Mouse (Mus musculus) heart, embryonic 10.5 days (tissue): Measurements from ENCODE around the gene Gm7951. TPM values are rescaled to one million over a fixed set of nuclear protein-coding genes. Genes with fewer than 3 reads are reported as not detected.
"Not testable (repeated sequence)": the region's sequence is repeated elsewhere in the genome, so short reads cannot be mapped to it uniquely, and the experiment has no call there.

Experiments used
- DNase-seq: peaks from one replicate; pipeline ENCODE4 v3.0.0-alpha.2; 2017; ENCODE audit warnings: low spot score
- H3K27ac ChIP-seq: fragments of 300-500 bp; sonication (generic); 2 replicates; pipeline ENCODE4 v1.5.1; 2016; ENCODE audit warnings: mild to moderate bottlenecking
- H3K27me3 ChIP-seq: fragments of 300-500 bp; sonication (generic); 2 replicates; pipeline ENCODE4 v1.6.1; 2016; ENCODE audit warnings: mild to moderate bottlenecking; ENCODE audit not compliant: poor library complexity, insufficient read depth, severe bottlenecking
- H3K36me3 ChIP-seq: fragments of 300-500 bp; sonication (generic); 2 replicates; pipeline ENCODE4 v1.6.1; 2016; ENCODE audit warnings: mild to moderate bottlenecking, moderate library complexity
- H3K4me1 ChIP-seq: fragments of 300-500 bp; sonication (generic); 2 replicates; pipeline ENCODE4 v1.6.1; 2016; ENCODE audit warnings: mild to moderate bottlenecking
- H3K4me3 ChIP-seq: fragments of 300-500 bp; sonication (generic); 2 replicates; pipeline ENCODE4 v1.5.1; 2016; ENCODE audit warnings: mild to moderate bottlenecking, moderate library complexity
- H3K9me3 ChIP-seq: fragments of 300-500 bp; sonication (generic); 2 replicates; pipeline ENCODE4 v1.6.1; 2016; ENCODE audit warnings: mild to moderate bottlenecking, moderate library complexity
- WGBS: fragments of 180-500 bp; shearing (Covaris S2); methylation state at CpG from one replicate; pipeline ENCODE4 v1.1.7; 2016; 5-methylcytosine and 5-hydroxymethylcytosine counted together
- polyA plus RNA-seq: library from polyadenylated mRNA; unstranded; fragments of >200 nt; fragmentation: Nextera tagmentation; extraction: Ambion mirVana; gene quantifications from 2 replicates; pipeline ENCODE4 v1.2.1, GENCODE M21; 2016

The Gm7951 gene
- polyA plus RNA-seq, result not detected in 2 replicates

DNA sequence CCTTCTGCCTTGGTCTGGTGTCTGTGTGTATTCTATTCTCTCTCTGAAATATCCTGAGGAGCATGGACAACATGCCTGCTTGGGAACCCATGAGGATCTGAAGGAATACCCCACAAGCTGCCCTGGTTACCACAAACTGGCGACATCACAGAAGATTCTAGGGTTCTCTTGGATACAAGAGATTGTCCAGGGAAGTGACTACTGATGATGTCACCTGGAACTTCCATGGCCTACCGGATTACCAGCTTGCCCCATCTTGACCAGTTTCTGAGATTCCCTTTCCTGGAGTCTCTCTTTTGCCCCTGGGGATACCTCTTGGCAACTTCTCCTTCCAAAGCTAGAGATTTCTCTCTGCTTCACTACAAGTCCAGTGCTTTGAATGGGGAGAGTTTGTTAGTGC is at the start of gene Gm7951:
Gm7951 (minus strand) TSS at position 101 of the 400 bp plus-strand sequence.
- H3K4me1 ChIP-seq, H3K9me3 ChIP-seq, H3K27me3 ChIP-seq, H3K27ac ChIP-seq, H3K4me3 ChIP-seq, DNase-seq, H3K36me3 ChIP-seq: not testable (repeated sequence)
- 60% methylated on average over 1 of the region's 2 CpGs for WGBS

- H3K4me3 ChIP-seq, H3K36me3 ChIP-seq, H3K27ac ChIP-seq, H3K4me1 ChIP-seq, H3K9me3 ChIP-seq, H3K27me3 ChIP-seq, DNase-seq: not testable (repeated sequence)
- 67% methylated on average over 1 of the region's 2 CpGs for WGBS
Measured at GRCm38 (mm10) chr14:42162522-42162921, 45.4 kb upstream of the Gm7951 start, which contains the start of gene Gm17027. Gene Gm17027, minus strand, starts transcription at chr14:42162622.

- not testable (repeated sequence) for H3K4me3 ChIP-seq, H3K27ac ChIP-seq, H3K36me3 ChIP-seq, DNase-seq, H3K27me3 ChIP-seq, H3K9me3 ChIP-seq, H3K4me1 ChIP-seq
- 67% methylated on average over 7 of the region's 8 CpGs for WGBS
Measured at GRCm38 (mm10) chr14:42134571-42134970, 17.4 kb upstream of the Gm7951 start.

- WGBS, result 45% methylated on average over 9 of the region's 14 CpGs
- not testable (repeated sequence) for H3K4me3 ChIP-seq, H3K36me3 ChIP-seq, H3K27me3 ChIP-seq, H3K9me3 ChIP-seq, H3K4me1 ChIP-seq, DNase-seq, H3K27ac ChIP-seq
Measured at GRCm38 (mm10) chr14:42133806-42134205, 16.6 kb upstream of the Gm7951 start.

Other genes starting within 250 kb of the Gm7951 start
- gene Gm7980, start 210.1 kb downstream of the Gm7951 start, polyA plus RNA-seq, result not detected in 2 replicates
- not detected in 2 replicates for gene 1700049E17Rik1, start 192.4 kb downstream of the Gm7951 start, polyA plus RNA-seq
- gene 1700024B05Rik, start 173.4 kb downstream of the Gm7951 start, polyA plus RNA-seq, result not detected in 2 replicates
- gene Gm6401, start 149.4 kb downstream of the Gm7951 start, polyA plus RNA-seq, result not detected in 2 replicates
- gene Gm3543, start 134.0 kb downstream of the Gm7951 start, polyA plus RNA-seq, result not detected in 2 replicates
- gene Gm17027, start 45.3 kb upstream of the Gm7951 start, polyA plus RNA-seq, result not detected in 2 replicates
- gene Gm3573, start 73.4 kb upstream of the Gm7951 start, polyA plus RNA-seq, result not detected in 2 replicates
- not detected in 2 replicates for gene Gm17026, start 142.7 kb upstream of the Gm7951 start, polyA plus RNA-seq
- not detected in 2 replicates for gene Gm9611, start 180.0 kb upstream of the Gm7951 start, polyA plus RNA-seq
- not detected in 2 replicates for gene Gm7995, start 192.8 kb upstream of the Gm7951 start, polyA plus RNA-seq